Mouse (Mus musculus) thymus, postnatal 0 days (tissue): Measurements from ENCODE around the gene Gm14597. TPM values are rescaled to one million over a fixed set of nuclear protein-coding genes. Genes with fewer than 3 reads are reported as not detected.
"Not testable (repeated sequence)": the region's sequence is repeated elsewhere in the genome, so short reads cannot be mapped to it uniquely, and the experiment has no call there.

Source experiments
- DNase-seq: peaks from one replicate; pipeline ENCODE4 v3.0.0-alpha.2; 2015; ENCODE audit warnings: low spot score
- polyA plus RNA-seq: library from polyadenylated mRNA; unstranded; fragments of >200 nt; fragmentation: Nextera tagmentation; extraction: Ambion mirVana; gene quantifications from 2 replicates; pipeline ENCODE4 v1.2.1, GENCODE M21; 2015

Gene Gm14597
- polyA plus RNA-seq, result not detected in 2 replicates

DNA sequence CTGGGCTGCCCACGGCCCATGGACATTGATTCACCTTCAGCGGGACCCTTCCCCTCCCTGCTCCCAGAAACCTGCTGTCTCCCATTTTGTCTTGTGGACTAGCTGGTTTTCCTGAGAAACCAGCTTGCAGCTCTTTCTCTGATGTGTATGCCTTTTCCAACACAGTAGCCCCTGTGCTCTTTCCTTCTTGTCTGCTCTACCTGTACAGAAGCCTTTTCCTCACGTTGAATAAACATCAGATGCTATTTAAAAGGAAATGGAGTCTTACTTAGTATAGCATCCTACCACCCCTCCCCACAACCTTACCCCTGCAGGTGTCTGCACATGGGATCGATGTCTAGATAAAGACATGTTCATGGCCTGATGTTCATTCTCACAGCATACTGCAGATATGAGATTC is at the start of gene Gm14597:
Gm14597 (minus strand) TSS at position 101 of the 400 bp plus-strand sequence.
- not testable (repeated sequence) for DNase-seq

DNA sequence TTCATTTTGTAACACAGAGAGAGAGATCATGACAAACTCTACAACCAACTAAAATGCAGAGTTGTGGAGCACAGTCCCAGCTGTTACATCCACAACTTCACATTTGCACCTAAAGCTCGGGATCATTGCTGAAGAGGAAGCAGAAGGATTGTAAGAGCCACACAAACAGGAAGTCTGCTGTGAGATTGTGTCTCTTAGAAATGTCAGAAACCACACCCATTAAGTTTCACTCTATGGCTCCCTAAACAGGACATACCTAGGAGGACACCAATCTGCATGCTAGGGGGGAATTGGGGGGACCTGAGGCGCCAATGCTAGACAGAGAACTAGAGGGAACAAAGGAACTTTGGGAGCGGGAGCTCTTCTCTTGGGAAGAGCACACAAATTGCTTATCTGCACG is 44.1 kb upstream of the Gm14597 start:
- DNase-seq, result not testable (repeated sequence)

DNA sequence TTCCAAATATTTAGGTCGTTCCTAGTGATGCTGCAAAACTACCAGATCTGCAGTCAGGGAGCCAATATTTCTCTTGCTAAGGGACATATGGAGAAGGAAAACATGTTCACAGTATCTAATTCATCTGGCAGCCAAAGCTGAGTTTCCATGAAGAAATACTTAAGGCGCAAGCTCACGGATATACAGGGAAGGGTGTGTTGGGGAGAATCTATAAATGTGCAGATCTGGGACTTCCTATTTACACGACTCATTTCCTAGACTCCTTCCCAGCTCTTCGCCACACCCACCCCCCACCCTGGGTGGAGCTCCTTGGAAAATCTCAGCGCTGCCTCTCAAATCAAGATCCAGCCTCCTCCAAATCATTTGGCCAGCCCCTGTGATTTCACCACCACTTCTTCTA is 37.1 kb upstream of the Gm14597 start:
- no peak for DNase-seq

DNA sequence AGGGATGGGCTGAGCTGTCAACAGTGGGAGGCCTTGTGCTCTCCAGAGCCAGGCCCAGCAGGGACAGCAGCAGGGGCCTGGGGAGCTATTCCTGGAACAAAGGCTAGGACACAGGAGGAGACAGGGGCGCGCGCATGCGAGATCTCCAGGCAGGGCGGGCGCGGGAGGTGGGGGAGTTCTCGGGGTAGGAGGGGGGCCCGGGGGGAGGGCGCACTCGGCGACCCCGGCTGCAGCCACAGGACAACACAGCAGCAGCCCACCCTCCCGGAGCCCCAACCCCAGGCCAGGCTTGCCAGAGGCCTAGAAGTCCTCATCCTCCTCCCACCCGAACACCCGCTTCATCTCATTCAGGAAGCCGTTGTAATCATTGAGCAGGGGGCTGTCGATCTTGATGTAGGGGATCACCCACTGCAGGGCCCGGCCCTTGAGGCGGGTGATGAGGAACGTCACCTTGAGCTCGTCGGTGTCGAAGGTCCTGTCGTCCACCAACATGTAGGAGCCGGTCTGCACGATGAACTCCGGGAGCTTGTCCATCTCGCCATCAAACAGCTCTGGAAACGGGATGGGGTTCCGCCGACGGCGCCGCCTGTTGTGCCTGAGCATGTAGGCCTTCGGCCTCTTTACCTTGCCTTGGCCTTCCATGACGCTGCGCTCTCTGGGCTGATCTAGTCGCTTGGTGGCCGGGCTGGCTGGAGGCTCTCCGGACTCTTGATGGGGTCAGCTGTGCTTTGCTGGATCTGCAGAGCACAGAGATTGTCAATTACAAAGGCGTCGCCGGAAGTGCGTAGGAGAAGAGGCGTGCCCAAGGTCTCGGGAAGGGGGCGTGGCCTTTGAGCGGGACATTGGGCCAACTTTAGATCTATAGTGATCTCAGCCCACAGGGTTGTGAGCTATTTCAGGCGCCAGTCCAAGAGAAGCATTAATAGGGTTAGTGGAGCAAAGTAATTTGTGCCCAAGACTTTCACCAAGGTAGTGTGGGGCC is 34.5 kb upstream of the Gm14597 start, which contains the start of gene Rtl8a:
Rtl8a (minus strand) TSS at position 703 of the 982 bp plus-strand sequence.
- DNase-seq, result peak; percentile 56

DNA sequence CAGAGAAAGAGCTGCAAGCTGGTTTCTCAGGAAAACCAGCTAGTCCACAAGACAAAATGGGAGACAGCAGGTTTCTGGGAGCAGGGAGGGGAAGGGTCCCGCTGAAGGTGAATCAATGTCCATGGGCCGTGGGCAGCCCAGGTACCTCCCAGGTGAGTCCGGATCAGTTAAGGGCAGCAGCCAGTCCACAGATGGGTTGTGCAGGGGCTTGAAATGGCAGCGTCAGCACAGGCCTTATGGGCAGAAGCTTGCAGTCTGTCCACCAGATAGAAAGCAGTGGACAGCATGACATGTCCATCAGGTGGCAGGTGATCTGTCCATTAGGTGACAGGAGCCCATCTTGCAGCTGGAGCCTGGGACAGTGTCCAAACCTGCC is 33.8 kb upstream of the Gm14597 start:
- not testable (repeated sequence) for DNase-seq

DNA sequence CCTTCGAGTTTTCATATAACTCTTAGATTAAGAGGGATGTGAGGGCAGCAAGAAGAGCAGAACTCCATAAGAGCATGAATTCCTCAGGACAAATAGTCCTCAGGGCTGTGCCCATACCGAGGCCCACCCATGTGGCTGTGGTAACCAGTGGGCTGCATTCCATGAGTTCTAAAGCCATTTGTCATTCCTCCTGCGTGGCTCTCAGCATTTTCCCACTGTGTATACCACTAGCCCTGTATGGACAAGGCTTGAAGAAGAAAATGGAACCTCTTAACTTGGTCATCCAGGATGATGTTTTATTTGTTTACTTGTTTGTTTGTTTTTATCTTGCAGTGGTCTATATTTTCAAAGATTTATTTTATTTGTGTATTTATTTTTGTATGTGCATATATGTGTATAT is 29.3 kb upstream of the Gm14597 start:
- not testable (repeated sequence) for DNase-seq

DNA sequence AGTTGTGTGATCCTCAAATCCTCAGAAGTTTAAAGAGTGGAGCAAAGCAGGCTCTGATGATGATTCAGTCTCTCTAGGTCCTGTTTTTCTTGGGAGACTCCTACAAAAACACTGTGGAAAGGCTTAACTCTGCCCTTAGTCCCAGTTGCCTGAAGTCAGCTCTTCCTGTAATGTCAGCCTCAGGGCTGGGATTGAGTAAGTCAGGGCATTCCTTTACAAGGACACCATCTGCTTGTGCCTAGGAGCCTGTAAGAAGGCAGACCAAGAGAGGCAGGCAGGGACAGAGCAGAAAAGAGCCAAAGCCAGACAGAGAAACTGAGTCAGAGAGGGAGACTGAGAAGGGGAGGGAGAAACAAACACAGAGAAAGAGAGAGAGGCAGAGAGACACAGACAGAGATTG is 2.6 kb upstream of the Gm14597 start:
- not testable (repeated sequence) for DNase-seq

DNA sequence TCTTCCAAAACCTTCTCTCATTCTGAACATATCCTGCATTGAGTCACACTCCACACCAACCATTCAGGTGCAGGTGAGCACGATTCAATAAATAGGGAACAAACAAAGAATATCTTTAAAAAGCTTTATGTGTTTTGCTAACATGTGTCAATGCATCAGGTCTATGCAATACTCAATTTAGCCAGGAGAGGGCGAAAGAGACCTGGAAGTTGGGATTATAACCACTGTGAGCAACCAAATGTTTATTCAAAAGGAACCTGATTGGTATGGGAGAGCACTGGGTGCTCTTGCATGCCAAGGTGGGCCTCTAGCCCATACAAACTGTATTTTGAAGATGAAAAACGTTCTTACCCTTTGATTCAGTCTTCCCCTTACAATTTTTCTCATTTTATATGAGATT is 1.8 kb upstream of the Gm14597 start:
- peak; percentile 64 for DNase-seq

DNA sequence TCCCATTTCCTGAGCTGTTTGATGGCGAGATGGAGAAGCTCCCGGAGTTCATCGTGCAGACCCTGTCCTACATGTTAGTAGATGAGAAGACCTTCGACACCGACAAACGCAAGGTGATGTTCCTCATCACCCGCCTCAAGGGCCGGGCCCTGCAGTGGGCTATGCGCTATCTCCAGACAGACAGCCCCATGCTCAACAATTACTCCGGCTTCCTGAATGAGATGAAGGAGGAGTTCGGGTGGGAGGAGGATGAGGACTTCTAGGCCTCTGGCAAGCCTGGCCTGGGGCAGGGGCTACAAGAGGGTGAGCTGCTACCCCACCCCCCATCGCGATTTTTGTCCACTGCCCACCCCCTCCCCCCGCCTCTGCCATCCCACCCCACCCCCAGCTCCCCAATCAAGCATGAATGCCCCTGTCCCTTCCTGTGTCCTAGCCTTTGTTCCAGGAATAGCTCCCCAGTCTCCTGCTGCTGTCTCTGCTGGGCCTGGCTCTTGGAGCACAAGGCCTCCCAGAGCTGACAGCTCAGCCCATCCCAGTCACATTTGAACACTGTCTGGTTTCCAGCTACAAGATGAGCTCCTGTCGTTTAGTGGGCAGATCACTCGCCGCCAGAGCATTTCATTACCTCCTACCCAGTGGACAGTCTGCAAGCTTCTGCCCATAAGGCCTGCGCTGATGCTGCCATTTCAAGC is 511 bp downstream of the Gm14597 start:
- no peak for DNase-seq

DNA sequence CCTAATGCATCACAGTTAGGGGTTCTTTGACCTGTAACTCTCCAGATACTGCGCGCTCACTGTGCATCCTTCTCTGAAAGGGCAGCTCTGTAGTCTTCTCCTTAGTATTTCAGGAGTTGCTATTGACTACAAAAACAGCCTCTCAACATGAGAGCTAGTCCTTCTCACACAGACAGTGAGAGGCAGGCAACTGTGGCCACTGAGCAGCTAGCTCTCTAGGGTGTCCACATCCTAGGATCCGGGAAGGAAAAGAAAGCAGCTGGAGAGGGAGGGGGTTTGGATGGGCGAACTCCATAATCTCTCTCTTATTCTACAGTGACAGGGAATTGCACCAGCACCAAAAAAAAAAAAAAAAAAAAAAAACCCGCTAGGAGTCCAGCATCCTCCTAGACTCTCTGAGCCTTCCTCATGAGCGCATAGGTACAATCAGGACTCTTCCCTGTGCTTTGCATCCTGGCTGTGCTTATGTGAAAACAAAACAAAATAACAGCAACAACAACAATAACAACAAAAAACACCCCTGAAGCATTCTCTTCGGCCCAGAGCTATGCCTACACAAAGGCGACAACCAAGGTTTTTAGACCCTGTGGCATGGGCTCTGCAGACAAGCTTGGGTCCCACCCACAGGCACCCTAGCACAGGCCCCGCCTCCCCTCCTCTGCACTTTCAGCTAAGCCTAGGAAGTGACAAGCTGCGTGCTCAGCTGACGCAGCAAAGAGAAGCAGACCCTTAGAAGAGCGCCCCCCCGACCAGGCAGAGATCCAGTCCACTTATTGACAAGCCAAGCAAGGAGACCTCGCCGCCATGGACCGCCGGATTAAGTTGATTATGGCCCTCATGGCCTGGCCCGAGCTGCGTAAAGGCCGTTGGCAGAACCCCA is 1.3 kb downstream of the Gm14597 start, which contains the start of gene Rtl8c:
Rtl8c (plus strand) TSS at position 791 of the 880 bp plus-strand sequence.
- peak; percentile 72 for DNase-seq

DNA sequence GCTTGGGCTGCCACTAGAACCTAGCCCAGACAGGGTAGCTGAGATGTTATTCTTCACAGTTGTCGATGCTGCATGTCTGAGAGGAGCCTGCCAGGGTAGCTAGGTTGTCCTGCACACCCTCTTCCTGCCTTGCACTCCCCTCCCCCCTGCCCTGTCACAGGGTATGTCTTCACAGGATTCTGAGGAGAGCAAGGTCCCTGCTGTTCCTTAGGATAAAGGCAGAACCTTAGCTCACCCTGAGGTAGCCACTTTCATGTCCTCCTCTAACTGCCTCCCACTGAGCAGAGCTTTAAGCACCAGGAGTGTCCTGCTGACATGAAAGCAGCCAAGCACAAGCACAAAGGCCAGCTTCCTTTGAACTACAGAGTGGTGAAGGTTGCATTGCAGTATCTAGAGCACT is 2.6 kb downstream of the Gm14597 start:
- DNase-seq, result not testable (repeated sequence)

DNA sequence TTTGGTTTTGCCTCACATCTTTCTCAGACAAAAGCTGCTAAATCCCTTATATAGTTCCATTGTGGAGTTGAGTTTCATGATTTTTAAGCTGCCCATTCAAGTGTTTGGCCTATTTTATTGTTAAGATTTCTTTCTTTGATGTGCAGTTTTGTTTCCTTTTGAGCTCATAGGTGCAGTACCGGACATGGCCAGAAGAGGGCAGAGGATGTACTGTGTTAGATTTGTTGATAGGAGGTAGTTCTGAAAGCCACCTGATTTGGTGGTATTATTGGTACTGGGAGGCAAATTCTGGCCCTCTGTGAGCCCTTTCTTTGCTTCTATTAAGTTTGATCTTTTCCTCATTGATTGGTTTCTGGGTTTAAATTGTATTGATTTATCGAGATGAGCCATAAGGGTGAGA is 8.8 kb downstream of the Gm14597 start:
- peak; percentile 9 for DNase-seq

DNA sequence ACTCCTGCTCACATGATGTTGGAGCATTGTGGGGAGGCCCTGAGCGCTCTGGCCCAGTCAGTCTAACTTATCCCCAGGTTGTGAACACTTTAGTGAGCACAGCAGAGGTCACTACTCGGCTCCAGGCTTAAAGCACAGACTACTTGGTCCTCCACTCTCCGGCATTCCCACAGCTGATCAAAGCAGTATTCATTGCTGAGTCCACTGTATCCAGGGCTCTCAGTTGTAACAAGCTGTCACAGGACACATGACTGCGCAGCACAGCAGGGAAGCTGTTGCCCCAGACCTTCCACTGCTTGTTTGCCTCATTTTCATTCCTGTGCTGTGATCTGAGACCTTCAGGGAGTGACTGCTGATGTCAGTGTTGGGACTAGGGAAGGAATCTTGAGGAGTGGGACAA is 25.4 kb downstream of the Gm14597 start:
- not testable (repeated sequence) for DNase-seq

DNA sequence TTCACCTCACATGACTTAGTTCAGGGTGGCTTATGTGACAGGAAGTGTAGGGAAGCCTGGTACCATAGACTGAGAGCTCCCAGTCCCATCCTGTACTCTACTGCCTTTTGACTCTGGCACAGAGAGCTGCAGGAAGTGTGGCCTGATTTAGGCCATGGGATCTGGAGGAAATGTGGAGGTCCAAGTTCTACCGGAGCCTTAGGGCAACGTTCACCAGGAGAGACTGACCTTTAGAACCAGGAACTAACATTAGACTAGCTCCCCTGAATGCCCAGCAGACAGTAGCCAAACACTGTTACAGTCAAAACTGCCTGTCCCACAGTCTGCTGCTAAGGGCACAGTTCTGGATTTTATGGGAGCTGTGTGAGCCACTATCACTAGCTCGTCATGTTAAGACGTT is 27.4 kb downstream of the Gm14597 start:
- DNase-seq, result not testable (repeated sequence)

DNA sequence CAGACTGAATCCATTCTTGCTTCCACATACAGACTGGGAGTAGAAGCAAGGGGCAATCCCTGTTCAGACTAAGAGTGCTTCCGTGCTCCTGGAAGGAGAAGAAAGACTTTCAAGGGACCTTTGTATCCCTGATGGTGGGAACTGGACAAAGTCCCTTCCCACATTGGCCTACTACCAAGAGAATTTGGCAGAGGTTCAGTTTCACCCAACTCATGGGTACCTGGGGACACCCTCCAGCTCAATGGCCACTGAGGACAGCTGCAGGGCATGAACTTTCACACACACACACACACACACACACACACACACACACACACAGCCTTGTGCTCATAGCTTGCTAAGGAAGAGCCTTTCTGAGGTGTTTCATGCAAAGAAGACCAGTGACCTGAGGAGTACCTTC is 29.5 kb downstream of the Gm14597 start:
- no peak for DNase-seq

Other genes starting within 250 kb of the Gm14597 start
- 41.4 and 42.1 TPM in 2 replicates for gene Mospd1, start 238.5 kb downstream of the Gm14597 start, polyA plus RNA-seq
- 0.30 TPM in 1 of 2 replicates, not detected in the other for gene Etd, start 174.1 kb downstream of the Gm14597 start, polyA plus RNA-seq
- gene Rtl8c, start 947 bp downstream of the Gm14597 start, polyA plus RNA-seq, result 16.4 and 16.8 TPM in 2 replicates
- 45.1 and 48.1 TPM in 2 replicates for gene Rtl8a, start 34.7 kb upstream of the Gm14597 start, polyA plus RNA-seq
- 39.8 and 41.2 TPM in 2 replicates for gene Rtl8b, start 61.4 kb upstream of the Gm14597 start, polyA plus RNA-seq
- gene 4930502E18Rik, start 115.8 kb upstream of the Gm14597 start, polyA plus RNA-seq, result not detected in 2 replicates
- not detected in 2 replicates for gene 1700013H16Rik, start 148.9 kb upstream of the Gm14597 start, polyA plus RNA-seq
- gene Zfp36l3, start 167.4 kb upstream of the Gm14597 start, polyA plus RNA-seq, result not detected in 2 replicates
- gene Xlr, start 188.7 kb upstream of the Gm14597 start, polyA plus RNA-seq, result 4.2 and 5.9 TPM in 2 replicates